Mouse (Mus musculus): ENCODE data around the gene Imp4. TPM values are rescaled to one million over a fixed set of nuclear protein-coding genes. Genes with fewer than 3 reads are reported as not detected.

Imp4 gene
- total RNA-seq, 1 experiment from 2014 or later: 24.1 TPM

- no peak for ATAC-seq (replicated peaks; ENCODE audit: insufficient number of reproducible peaks, low FRiP score, low TSS enrichment, poor library complexity, severe bottlenecking)
Measured at GRCm38 (mm10) chr1:34491480-34491879, 51.8 kb downstream of the Imp4 start.

Other genes starting within 250 kb of the Imp4 start
- gene Ccdc115, start 179 bp upstream of the Imp4 start, total RNA-seq (2017): 37.3 to 46.3 TPM (median 43.2 TPM) in 3 replicates
- 254 to 418 TPM (median 327 TPM) in 3 replicates for gene Ptpn18, start 19.9 kb downstream of the Imp4 start, total RNA-seq (2017)
- gene Prss39, start 58.6 kb downstream of the Imp4 start, total RNA-seq (2017): not detected in 3 replicates
- gene Cfc1, start 95.8 kb downstream of the Imp4 start, total RNA-seq (2017): not detected in 3 replicates
- gene Prss40, start 121.1 kb downstream of the Imp4 start, total RNA-seq (2017): not detected in 3 replicates
- gene Amer3, start 139.8 kb downstream of the Imp4 start, total RNA-seq (2017): not detected in 3 replicates

All from monocyte, adult 5-6 weeks (primary cell).